Mouse (Mus musculus) testis, adult 2 months (tissue): Measurements from ENCODE around the gene Tmem140.

Experiments used
- CTCF ChIP-seq: fragments of 200-500 bp; IDR thresholded peaks from 2 replicates; pipeline ENCODE4 v1.5.1; 2012; ENCODE audit warnings: low read depth, mild to moderate bottlenecking, inconsistent platforms, low read length, moderate library complexity; ENCODE audit not compliant: control insufficient read depth, insufficient read depth, insufficient replicate concordance
- POLR2A ChIP-seq: fragments of 200-500 bp; IDR thresholded peaks from 2 replicates; pipeline ENCODE4 v1.6.1; 2012; ENCODE audit warnings: low read depth, mild to moderate bottlenecking, inconsistent platforms, low read length, moderate library complexity; ENCODE audit not compliant: control insufficient read depth

- TF ChIP-seq CTCF (no peak), POLR2A (no peak)
Measured at GRCm38 (mm10) chr6:34875966-34876834, 13.3 kb downstream of the Tmem140 start.
